11 mouse cellular contexts compared by ENCODE assay signal in the genomic region with DNA sequence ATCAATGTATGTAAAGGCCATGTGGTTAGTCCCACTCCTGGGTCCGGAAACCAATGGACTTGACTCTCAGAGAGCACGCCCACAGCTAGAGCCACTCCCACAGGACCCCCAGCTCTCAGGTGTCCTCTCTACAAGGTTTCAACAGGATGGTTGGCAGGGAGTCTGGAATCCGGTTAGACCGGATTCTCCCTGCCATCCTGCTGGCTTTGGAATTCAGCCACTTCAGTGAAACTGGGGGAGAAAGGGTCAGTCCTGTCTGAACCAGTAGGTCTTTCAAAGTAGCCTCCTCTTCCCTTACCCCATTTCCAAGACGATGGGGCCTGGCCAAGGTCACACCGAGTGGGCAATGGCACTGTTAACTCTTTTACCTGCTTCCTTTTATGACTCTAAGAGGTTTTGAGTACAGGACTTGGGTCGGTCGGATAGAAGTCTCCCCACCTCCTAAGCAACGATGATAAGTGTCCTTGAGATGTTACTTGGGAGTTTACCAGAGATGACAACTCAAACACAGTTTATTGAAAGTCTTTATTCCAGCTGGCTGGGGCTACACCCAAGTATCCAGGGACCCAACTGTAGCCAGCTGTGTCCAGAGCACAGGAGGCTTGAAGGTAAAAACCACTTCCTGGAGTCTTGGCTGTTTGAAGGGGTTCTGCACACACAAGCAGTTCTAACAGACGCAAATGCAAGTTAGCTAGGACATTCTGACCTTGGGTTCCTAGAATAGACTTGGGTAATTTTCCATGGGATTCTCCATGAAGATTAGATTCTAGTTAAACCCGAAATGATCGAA. TPM values are rescaled to one million over a fixed set of nuclear protein-coding genes. Genes with fewer than 3 reads are reported as not detected.
DNase-seq lines count a peak whose midpoint lies in the region; ATAC-seq lines count a peak whose summit lies in the region.
"Had no signal": no experiment of that assay in that cellular context is flagged by ENCODE, and none has a peak within 500 bp of the region (broad histone marks: within the 10 kb centered on the region; RNA-seq: fewer than 3 reads in every experiment).

No protein-coding gene starts in this region.

- no peak overlapping the region for H3K4me2 ChIP-seq in heart, embryonic 11.5 days

- peaks cover 12% of the 10 kb centered on the region for H3K4me1 ChIP-seq in heart, embryonic 10.5 days
- H3K4me1 ChIP-seq in heart, embryonic 11.5 days (ENCODE audit: control insufficient read depth, insufficient read depth, low read length): peaks cover 8% of the 10 kb centered on the region; the same call in 1 of the 2 replicates
- peaks cover 11% of the 10 kb centered on the region for H3K4me1 ChIP-seq in forebrain, embryonic 10.5 days

- no peak overlapping the region for H3K9ac ChIP-seq in heart, embryonic 11.5 days (ENCODE audit: low read depth, low read length)

- H3K36me3 ChIP-seq in heart, embryonic 10.5 days: no peaks in the 10 kb centered on the region
- no peaks in the 10 kb centered on the region for H3K36me3 ChIP-seq in heart, embryonic 11.5 days (ENCODE audit: control insufficient read depth, insufficient read depth, low read length)
- H3K36me3 ChIP-seq in forebrain, embryonic 10.5 days (replicated peaks): no peaks in the 10 kb centered on the region

- no peak for ATAC-seq in heart, embryonic 11.5 days (replicated peaks; ENCODE audit: insufficient number of reproducible peaks, low FRiP score, low TSS enrichment)
- ATAC-seq: activated CD4-positive, CD25-positive, alpha-beta regulatory T cell, adult 4 months had no signal

- H3K9me3 ChIP-seq in heart, embryonic 10.5 days: no peaks in the 10 kb centered on the region
- H3K9me3 ChIP-seq in heart, embryonic 11.5 days (replicated peaks; ENCODE audit: control insufficient read depth, low read length): no peaks in the 10 kb centered on the region
- no peaks in the 10 kb centered on the region for H3K9me3 ChIP-seq in forebrain, embryonic 10.5 days

- H3K27ac ChIP-seq in heart, embryonic 10.5 days: no peak overlapping the region
- H3K27ac ChIP-seq in heart, embryonic 11.5 days (ENCODE audit: low read depth, low read length): no peak overlapping the region
- H3K27ac ChIP-seq in forebrain, embryonic 10.5 days: no peak overlapping the region

- peak; percentile 36 for DNase-seq in heart, embryonic 10.5 days (ENCODE audit: low spot score)
- peak; percentile 27 for DNase-seq in embryo, embryonic 10.5 days (ENCODE audit: low spot score)
- peak; percentile 81 for DNase-seq in kidney, adult 9 months
- peak; percentile 69 for DNase-seq in lung, postnatal 14 days
- no peak for DNase-seq in spleen, postnatal 10 days (ENCODE audit: low spot score in 2 of 2)
- DNase-seq in cerebellum, postnatal 25 days: no peak
- no peak for DNase-seq in forebrain, embryonic 10.5 days (ENCODE audit: extremely low spot score, low spot score)
- DNase-seq: cerebellum, adult 18-20 months; heart, postnatal 14 days had no signal

- 37% methylated on average over 12 of the region's 12 CpGs for WGBS in heart, embryonic 10.5 days
- WGBS in heart, embryonic 11.5 days (ENCODE audit: insufficient replicate concordance): 38% methylated on average over 12 of the region's 12 CpGs
- WGBS in forebrain, embryonic 10.5 days: 48% methylated on average over 12 of the region's 12 CpGs

- H3K4me3 ChIP-seq in heart, embryonic 10.5 days: no peak overlapping the region
- H3K4me3 ChIP-seq in heart, embryonic 11.5 days (ENCODE audit: low read depth, low read length): no peak overlapping the region
- H3K4me3 ChIP-seq in forebrain, embryonic 10.5 days: no peak overlapping the region

- H3K27me3 ChIP-seq in heart, embryonic 10.5 days (ENCODE audit: insufficient read depth, poor library complexity, severe bottlenecking): no peaks in the 10 kb centered on the region
- no peaks in the 10 kb centered on the region for H3K27me3 ChIP-seq in heart, embryonic 11.5 days (ENCODE audit: control insufficient read depth, insufficient read depth, low read length)
- no peaks in the 10 kb centered on the region for H3K27me3 ChIP-seq in forebrain, embryonic 10.5 days (ENCODE audit: poor library complexity, severe bottlenecking)

RNA-seq across cellular contexts. Expression of gene Chka, which starts 9.0 kb away (rescaled TPM):
- 29.8 and 40.3 TPM in 2 replicates for polyA plus RNA-seq in heart, embryonic 10.5 days (2016; fragmentation: Nextera tagmentation; extraction: Ambion mirVana)
- 26.6 and 27.9 TPM in 2 replicates for polyA plus RNA-seq in heart, embryonic 11.5 days (2014; fragmentation: Nextera tagmentation; extraction: Ambion mirVana)
- 52.3 and 54.3 TPM in 2 replicates for polyA plus RNA-seq in forebrain, embryonic 10.5 days (2016; fragmentation: Nextera tagmentation; extraction: Ambion mirVana)

Comparison
In these comparisons a context has a peak if more than half of its experiments do, and no peak if none do; other contexts are left out.
1. DNase-seq: peak in heart, embryonic 10.5 days (single experiment), embryo, embryonic 10.5 days (single experiment), kidney, adult 9 months (single experiment) and lung, postnatal 14 days (single experiment); none in spleen, postnatal 10 days (0 of 2), cerebellum, postnatal 25 days (0 of 2) and forebrain, embryonic 10.5 days (single experiment).